Mouse (Mus musculus): ENCODE results near the gene Slc29a2.

Slc29a2 gene

DNA sequence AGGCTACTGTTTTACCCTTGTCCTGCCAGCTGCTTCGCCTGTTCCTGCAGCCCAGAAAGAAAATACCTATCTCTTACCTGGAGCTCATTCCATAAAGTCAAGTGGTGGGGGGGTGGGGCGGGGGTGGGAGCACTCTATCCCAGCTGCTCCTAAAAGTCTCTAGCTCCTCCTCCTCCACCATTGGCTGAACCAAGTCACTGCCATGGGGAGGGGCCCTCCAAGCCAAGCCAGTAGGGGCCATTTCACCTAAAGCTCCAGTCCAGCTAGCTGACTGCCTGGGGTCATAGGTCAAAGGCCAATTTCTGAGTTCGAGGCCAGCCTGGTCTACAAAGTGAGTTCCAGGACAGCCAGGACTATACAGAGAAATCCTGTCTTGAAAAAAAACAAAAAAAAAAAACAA is 9.0 kb downstream of the Slc29a2 start:
- no peak for DNase-seq (ENCODE audit: low read depth, low spot score)

DNA sequence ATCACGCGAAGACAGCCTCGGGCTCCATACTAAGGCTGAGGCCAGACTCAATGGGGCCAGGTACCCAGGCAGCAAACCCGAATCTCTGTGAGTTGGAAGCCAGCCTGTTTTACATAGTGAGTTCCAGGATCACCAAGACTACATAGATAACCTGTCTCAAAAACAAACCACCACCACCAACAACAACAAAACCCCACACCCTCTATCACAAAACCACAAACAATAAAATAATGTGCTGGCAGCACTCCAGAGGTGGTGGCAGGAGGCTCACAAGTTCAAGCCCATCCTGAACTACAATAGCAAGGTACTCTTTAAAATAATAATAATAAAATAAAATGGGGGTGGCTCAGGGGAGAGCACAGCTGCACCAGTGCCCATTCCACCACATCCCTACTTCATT is 12.9 kb downstream of the Slc29a2 start:
- DNase-seq (ENCODE audit: low read depth, low spot score): no peak

DNA sequence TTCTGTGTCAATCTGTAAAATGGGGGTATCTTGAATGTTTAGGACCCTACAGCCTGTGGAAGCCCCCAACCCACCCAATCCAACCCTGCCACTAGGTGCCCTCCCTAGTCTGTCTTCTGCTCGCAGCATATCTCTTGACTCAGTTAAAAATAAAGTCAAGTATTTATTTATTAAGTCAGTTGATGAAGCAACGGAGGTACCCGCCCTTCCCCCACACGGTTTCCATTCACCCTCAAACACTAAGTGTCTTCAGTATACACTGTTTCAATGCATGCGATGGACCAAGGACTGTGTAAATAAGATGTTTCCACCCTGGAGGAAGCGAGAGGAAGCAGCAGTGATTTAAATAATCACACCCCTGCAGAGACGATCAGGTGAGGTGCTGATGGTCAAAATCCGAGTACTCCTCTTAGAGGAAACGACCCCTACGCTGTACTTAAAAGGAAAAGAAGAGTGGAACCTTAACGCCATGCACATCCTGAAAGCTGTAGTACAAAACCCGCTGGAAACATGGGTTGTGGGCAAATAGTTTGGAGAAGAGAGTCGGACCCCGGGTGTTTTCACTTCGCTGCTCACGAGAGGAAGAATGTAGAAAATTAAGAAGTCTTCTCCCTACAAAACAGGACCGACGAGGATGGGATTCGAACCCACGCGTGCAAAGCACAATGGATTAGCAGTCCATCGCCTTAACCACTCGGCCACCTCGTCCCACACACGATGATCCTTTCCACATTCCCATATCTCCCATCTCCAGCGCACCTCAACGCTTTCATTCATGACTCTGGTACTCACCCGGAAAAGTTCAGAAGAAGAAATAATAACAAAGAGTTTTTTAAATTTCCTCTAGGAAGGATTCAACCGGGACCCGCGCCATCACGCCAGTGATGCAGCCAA is 14.3 kb downstream of the Slc29a2 start:
- peak; percentile 71 for DNase-seq (ENCODE audit: low read depth, low spot score)

DNA sequence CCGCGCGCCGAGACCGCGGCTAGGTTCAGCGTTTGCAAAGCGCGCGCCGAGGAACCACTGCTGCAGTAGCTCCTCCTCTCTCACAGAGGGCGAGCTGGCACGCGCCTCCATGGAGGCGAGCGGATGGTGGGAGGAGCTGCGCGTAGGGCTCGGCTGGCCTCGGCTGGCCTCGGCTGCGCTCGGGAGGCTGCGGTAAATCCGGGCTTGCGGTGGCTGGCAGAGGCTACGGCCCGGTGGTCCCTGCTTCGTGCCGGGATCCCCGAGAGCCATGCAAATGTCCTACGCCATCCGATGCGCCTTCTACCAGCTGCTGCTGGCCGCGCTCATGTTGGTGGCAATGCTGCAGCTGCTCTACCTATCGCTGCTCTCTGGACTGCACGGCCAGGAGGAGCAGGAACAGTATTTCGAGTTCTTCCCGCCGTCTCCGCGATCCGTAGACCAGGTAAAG is 15.1 kb downstream of the Slc29a2 start, which contains the start of the genes B4gat1 and AC124502.3:
Gene B4gat1, plus strand, starts transcription at position 118 of the 448 bp plus-strand sequence.
Gene AC124502.3, plus strand, starts transcription at position 183 of the 448 bp plus-strand sequence.
- DNase-seq (ENCODE audit: low read depth, low spot score): peak; percentile 90

DNA sequence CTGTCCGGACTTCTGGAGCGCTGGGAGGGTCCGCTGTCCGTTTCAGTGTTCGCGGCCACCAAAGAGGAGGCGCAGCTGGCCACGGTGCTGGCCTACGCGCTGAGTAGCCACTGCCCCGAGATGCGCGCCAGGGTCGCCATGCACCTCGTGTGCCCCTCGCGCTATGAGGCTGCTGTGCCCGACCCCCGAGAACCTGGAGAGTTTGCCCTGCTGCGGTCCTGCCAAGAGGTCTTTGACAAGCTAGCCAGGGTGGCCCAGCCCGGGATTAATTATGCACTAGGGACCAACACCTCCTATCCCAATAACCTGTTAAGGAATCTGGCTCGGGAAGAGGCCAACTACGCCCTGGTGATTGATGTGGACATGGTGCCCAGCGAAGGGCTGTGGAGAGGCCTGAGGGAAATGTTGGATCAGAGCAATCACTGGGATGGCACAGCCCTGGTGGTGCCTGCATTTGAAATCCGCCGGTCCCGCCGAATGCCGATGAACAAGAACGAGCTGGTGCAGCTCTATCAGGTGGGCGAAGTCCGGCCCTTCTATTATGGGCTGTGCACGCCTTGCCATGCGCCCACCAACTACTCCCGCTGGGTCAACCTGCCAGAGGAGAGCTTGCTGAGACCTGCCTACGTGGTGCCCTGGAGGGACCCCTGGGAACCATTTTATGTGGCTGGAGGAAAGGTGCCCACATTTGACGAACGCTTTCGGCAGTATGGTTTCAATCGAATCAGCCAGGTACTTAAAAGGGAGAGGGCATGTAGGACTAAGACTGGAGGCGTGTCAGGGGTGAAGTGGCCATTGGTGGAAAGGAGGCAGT is 15.8 kb downstream of the Slc29a2 start:
- DNase-seq (ENCODE audit: low read depth, low spot score): no peak

DNA sequence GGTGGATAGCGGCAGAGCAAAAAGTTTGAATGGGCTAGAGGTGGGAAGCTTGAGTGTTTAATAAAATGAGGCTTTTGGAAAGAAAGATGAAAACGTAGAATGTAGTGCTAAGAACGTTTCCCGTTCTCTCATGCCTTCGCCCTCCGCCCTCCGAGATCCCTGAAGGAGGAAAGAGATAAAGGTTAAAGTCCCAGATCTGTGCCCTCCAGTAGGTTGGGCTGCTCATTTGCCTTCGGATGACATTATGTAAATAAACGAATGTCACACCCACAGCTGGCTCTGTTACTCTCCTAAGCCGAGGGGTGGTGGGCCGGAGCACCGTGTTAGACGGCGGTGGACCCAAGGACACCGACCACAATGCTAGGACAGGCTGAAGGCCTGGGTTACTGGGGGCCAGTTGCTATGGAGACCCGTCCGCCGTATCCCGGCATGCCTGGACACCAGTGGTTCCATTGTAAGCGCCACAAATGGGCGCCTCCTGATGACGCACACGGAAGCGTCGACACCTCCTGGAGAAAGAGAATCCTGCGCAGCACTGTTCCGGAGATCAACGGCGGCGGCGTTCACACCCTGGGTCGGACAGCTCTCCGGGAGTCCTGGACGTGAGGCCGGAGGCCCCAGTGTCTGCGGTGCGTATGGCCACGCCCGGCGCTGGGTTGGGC is 17.3 kb downstream of the Slc29a2 start, which contains the start of gene Brms1:
Gene Brms1, plus strand, starts transcription at position 493 of the 662 bp plus-strand sequence.
- DNase-seq (ENCODE audit: low read depth, low spot score): peak; percentile 87

DNA sequence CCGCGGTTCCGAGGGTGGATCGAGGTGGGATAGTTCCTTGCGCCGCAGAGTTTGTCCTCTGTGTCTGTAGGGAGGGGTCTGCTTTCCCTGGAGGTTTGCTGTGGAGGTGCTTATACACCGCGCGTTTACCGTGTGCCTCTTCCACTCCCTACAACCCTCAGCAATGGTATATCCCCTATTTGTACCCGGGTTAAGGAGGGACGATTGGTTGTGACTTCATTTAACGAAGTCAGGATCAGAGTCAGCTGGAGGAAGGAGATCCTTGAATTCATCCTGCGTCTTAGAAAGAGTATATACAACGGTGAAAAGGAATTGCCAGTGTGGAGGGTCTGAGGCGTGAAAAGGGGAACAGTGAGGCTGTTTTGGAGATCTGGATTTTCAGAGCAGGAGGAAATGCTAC is 17.9 kb downstream of the Slc29a2 start:
- DNase-seq (ENCODE audit: low read depth, low spot score): no peak

DNA sequence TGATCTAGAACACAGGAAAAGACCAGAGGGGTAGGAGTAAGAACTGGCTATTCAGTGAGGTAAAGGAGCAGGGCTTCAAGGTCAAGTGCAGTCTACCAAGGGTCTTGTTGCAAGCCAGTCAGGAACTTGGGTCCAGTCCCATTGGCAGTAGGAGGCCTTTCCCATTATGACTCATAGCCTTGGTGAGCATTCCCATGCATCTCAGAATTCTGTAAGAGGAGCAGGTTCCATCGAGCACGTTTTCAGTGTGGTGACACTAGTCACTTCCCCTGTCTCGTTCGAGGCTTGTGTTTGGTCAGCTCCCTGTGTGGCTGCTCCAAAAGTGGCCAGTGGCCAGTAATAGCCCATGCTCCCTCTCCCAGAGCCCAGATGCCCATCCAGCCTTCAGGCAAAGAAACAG is 21.9 kb downstream of the Slc29a2 start:
- DNase-seq (ENCODE audit: low read depth, low spot score): no peak

DNA sequence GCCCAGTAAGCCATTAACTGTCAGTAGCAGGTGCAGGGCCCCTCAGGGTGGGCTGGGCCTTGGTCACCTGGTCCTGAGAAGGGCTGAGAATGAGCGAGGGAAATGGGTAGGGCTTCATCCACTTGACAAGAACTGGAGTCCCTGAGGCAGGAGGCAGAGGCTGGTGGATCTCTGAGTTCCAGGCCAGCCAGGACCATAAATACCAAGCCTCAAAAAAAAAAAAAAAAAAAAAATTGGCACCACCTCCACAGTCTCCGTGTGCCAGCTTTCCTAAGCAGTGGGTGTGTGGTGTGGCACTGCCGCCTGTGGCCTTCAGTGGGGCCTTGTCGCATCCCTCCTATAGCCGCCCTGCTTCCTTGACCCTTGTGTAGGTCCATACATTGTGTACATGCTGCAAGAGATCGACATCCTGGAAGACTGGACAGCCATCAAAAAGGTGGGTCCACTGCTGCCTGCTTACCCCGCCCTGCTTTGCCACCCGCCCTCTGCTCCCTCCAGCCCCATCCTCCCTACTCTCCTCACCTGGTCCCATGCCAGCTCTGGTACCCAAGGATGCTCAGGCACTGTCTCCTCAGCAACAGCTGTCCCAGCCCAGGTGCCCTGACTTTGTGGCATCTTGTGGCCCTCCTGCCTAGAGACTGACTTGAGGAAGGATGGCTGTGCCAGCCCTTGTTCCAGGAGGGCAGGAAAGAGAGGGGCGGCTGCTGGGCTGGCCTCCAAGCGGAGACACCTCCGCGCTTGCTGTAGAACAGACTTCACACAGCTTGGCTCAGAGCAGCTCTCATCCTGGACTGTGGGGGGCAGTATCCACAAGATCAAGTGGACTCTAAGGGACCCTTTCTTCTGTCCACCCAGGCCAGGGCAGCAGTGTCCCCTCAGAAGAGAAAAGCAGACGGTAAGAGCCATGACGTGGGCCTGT is 24.7 kb downstream of the Slc29a2 start:
- DNase-seq (ENCODE audit: low read depth, low spot score): no peak

DNA sequence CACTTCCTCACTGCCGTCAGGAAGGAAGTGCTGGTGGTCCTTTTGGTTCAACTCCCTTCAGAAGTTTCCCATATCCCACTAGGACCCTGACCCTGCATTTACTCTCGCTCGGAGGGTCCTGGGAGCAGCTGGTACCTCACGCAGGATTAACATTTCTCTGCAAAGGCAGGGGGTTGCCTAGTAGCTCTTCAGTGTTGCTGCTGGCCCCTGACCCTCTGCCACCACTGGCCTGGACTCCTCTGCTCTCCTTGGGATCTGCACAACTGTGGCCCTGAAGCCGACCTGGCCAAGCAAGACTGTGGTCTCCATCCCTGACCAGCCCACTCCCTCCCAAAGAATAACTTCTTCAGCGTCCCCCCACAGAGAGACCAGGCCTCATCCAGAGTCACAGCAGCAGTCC is 25.7 kb downstream of the Slc29a2 start:
- DNase-seq (ENCODE audit: low read depth, low spot score): no peak

DNA sequence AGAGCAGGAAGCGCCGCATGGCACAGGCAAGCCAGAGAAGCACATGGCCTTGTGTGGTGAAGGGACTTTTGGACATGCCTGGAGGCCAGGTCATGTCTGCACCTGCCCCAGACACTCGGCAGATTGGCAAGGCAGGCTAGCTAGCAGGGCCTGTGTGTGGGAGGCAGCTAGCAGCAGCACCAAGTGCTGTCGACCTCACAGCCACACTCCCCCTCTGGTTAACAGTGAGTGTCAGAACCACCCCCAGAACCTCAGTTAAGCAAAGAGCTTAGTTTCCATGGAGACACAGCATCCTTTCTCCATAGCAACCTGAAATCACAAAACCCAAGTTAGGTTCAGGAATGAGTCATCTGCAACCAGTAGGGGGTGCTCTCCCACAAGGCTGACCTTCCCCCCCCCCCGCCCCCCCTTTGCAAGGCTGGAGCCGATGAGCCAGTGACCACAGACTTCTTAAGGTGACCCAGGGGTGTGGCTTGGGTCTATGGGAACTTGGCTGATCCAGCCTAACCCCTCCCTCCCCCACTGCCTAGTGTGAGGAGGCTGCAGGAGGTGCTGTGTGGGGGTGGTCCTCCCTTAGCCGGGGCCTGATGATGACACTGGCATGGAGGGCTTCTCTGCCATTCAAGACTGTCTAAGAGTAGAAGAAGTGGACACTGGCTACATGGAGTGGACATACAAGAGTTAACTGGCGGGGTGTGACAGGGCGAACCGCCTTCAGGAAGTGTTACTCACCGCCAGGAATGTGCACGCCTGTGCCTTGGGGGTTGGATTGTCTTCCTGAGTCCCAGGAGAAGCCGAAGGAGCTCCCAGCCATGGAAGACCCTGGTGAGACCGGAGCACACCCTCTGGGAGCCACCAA is 26.6 kb downstream of the Slc29a2 start, which contains the start of gene Rin1:
Gene Rin1, plus strand, starts transcription at position 435 of the 859 bp plus-strand sequence.
- no peak for DNase-seq (ENCODE audit: low read depth, low spot score)

DNA sequence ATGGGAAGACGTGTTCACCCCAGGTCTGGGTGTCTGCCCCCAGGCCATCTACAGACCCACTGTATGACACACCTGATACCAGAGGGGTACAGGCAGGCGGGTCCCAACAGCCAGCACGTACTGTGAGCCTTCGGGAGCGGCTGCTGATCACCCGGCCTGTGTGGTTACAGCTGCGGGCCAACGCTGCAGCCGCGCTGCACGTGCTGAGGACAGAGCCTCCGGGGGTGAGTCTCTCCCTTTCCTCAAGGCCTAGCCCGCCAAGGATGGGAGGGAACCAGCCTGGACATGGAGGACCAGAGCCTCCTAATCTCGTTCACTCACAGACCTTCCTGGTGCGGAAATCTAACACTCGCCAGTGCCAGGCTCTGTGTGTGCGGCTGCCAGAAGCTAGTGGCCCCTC is 27.4 kb downstream of the Slc29a2 start:
- DNase-seq (ENCODE audit: low read depth, low spot score): no peak

DNA sequence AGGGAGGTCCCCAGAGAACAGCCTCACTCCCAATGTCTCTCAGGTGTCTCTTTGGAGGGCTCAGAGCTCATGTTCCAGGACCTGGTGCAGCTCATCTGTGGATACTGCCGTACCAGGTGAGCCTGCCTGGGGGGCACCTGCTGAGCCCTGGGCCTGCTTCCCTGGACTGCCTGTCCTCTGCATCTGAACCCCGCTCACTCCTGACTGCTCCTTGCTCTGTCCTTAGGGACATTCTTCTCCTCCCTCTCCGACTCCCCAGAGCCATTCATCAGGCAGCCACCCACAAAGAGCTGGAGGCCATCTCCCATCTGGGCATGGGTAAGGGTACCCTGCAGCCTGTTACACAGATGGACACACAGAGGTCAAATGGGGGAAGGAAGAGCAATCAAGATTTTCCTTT is 27.9 kb downstream of the Slc29a2 start:
- DNase-seq (ENCODE audit: low read depth, low spot score): no peak

DNA sequence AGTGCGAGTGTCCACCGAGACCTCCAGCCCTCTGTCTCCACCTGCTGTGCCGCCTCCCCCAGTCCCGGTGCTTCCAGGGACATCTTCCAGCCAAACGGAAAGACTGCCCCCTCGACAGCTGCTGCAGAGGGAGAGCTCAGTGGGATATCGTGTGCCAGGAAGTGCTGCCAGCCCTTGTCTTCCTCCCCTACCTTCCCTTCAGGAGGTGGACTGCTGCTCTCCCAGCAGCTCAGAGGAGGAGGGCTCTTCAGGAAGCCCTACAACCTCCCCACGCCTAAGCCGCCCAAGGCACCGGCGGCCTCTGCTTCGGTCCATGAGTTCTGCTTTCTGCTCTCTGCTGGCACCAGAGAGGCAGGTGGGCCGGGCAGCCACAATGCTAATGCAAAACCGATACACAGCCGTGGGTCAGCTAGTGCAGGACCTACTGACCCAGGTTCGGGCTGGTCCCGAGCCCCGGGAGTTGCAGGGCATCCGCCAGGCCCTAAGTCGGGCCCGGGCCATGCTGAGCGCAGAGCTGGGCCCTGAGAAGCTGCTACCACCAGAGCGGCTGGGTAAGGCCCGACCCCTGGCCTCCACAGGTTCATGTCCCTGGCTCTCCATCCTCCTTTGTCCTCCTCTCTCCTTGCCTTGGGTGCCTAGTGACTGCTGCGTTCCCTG is 28.6 kb downstream of the Slc29a2 start:
- DNase-seq (ENCODE audit: low read depth, low spot score): no peak

DNA sequence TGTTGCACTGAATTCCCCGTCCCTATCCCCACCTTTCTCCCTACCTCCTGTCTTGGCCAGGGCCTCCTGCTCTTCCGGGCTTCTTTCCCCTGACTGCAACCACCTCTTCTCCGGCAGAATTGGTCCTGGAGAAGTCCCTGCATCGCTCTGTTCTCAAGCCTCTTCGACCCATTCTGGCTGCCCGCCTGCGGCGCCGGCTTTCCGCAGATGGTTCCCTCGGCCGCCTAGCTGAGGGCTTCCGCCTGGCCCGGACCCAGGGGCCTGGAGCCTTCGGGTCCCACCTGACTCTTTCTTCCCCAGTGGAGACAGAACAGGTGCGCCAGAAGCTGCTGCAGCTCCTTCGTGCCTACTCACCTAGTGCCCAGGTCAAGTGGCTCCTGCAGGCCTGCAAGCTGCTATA is 29.2 kb downstream of the Slc29a2 start:
- DNase-seq (ENCODE audit: low read depth, low spot score): no peak

DNA sequence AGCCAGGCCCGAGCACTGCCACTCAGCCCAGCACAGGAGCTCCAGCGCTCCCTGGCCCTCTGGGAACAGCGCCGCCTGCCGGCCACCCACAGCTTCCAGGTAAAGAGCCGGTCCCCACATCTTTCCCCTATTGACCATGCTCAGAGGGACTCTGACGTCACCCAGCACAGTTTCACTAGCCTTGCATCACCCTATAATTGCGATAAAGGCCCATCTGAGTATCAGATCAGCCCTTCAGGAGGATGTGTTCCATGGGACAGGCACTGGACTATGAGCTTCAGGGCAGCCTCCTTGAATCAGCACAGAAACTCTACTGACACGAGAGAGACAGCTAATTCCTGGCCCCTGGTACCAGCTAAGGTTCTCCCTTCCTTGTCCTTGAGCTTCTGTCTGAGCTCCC is 30.2 kb downstream of the Slc29a2 start:
- no peak for DNase-seq (ENCODE audit: low read depth, low spot score)

DNA sequence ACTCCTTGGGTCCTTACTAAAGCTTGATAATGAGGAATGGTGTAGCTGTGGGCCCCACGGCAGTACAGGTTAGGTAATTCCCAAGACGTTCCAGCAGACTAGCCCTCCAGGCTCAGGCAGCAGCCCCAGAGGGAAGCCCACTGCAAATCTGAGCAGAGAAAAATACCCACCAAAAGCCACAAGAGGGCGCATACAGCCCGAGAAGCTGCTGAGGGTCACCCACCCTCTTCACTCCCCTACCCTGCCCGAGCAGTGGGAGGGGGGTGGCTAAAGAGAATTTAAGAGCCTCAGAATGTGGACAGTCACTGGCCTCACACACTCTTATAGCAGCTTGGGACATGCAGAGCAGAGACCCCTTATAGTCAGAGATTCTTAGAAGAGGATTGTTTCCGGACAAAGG is 32.6 kb downstream of the Slc29a2 start:
- no peak for DNase-seq (ENCODE audit: low read depth, low spot score)

DNA sequence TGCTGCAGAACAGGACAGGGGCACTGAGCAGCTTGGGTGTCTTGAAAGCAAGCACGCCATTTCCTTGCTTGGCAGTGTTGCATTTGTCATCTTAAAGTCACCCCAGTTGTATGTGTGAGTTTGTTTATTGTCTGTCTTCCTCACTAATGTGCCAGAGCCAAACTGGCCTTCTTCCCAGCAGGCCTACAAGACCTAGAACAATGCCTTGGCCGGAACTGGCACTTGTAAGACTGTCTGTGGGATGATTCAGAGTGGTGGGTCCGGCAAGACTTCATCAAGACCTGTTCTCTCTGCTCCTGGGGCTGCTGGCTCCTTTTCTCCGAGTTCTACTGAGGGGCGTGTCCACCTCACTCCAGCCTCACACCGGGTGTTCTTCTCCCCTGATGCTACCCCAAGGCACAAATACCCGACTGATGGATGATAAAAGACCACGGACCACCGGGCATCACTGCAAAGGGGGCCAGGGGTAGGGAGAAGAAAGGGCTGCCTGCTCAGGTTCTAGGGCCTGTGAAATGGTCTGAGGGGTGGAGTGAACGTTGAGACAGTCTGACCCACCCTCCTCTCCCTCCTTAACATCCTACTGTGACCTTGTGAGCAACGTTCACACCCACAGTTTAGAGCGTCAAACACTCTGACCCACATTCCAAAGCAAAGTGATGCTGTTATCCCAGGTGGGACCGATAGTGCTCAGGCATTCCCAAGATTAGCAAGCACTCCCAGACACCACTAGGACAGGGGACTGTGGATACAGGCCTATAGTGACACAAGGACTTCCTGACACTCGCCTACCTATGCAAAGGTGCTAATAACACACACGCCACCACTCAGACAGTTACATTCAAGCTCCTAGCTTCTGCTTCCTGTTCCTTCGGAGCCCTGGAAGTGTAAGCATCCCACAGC is 34.5 kb downstream of the Slc29a2 start:
- DNase-seq (ENCODE audit: low read depth, low spot score): no peak

Measured in brain, embryonic 18.5 days (tissue).